In genomic region chr10:71265067-71265466, GRCm38 (mm10) we compare ENCODE assay signal across 15 mouse cellular contexts.
"Had no signal": no experiment of that assay in that cellular context is flagged by ENCODE, and none has a peak within 500 bp of the region (broad histone marks: within the 10 kb centered on the region; RNA-seq: fewer than 3 reads in every experiment).

No protein-coding gene starts in this region.

- H3K4me3 ChIP-seq: neural tube, embryonic 15.5 days; stomach, embryonic 15.5 days had no signal

- H3K27ac ChIP-seq: neural tube, embryonic 15.5 days; stomach, embryonic 15.5 days; stomach, postnatal 0 days had no signal

- DNase-seq: retina, postnatal 1 day; right cerebral cortex, adult 18-20 months; right cerebral cortex, postnatal 14 days; right cerebral cortex, postnatal 25 days; right cerebral cortex, postnatal 4 days; spleen, adult 18-20 months; thymus, adult 18-20 months; thymus, adult 2 months; thymus, postnatal 14 days; thymus, postnatal 25 days; thymus, postnatal 36 days; thymus, postnatal 4 days had no signal
